Mouse (Mus musculus): ENCODE results near the gene Agpat3. TPM values are rescaled to one million over a fixed set of nuclear protein-coding genes. Genes with fewer than 3 reads are reported as not detected.

The Agpat3 gene
- polyA plus RNA-seq (2012; ENCODE audit: insufficient read depth, insufficient read length, missing spikeins): 36.8 and 39.8 TPM in 2 replicates

DNA sequence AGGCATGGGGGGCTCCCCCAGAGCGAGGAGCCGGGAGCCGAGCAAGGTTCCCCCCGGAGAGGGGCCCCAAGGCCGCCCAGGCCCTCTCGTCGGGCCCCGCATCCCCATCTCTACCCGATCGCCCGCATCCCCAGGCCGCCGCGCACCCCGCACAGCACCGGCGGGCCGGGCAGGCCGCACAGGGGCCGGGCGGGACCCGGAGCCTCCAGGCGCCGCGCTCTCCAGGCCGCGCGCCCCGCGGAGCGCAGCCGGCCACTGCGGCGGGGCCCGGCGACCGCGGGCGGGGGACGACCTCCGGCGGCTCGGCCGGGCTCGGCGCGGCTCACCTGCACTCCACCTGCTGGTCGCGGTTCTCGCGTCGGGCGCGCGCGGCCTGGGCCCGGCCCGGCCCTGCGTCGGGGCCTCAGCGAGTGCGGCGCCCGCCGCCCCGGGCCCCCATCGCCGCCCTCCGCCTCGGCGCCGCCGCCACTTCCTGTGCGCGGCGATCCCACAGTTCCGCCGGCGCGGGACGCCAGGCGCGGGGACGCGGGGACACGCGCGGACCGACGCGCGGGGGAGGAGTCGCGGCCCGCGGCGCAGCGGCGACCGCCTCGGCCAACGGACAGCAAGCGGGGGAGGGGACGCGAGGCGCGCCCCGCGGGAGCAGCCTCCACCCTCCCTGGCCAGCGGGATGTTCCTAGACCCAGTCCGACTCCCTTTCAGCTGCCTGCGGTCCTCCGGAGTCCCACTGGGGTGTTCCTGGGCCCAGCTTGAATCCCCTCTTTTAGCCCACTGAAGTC, at the start of gene Agpat3:
Gene Agpat3 (minus strand): TSS at position 603 of the 779 bp plus-strand sequence.
- Histone ChIP-seq H3K4me3 (ENCODE audit: insufficient read depth, low read length) (peak within 1 kb of the TSS; percentile 64), H3K4me1 (ENCODE audit: control insufficient read depth, insufficient read depth, low read length) (peaks cover 41% of the 10 kb centered on the region), H3K27ac (ENCODE audit: insufficient read depth, low read depth, low read length) (no peak within 1 kb of the TSS)
- TF ChIP-seq POLR2A (IDR thresholded peaks at IDR 0.05; ENCODE audit: borderline replicate concordance, low read depth, low read length) (no peak), CTCF (IDR thresholded peaks at IDR 0.05; ENCODE audit: low read depth, low read length) (no peak)

DNA sequence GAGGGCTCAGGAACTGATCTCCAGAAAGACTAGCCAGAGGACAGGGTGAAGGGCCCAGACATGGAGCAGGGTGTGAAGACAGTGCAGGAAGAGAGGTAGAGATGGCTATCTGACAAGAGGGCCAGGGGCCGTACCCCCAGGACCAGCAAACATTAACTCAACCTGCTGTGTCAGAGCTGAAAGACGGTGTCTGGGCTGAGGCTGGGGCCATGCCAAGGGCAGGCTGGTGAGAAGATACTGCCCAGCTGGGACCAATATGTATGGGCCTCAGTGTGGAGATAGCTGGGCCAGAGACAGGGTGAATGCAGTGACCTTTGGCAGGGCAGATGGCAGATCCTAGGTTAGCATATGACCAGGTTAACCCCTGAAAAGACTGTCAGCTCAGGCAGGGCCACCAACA, 48.8 kb upstream of the Agpat3 start:
- H3K27ac ChIP-seq (ENCODE audit: insufficient read depth, low read depth, low read length): no peak overlapping the region
- TF ChIP-seq POLR2A (IDR thresholded peaks at IDR 0.05; ENCODE audit: borderline replicate concordance, low read depth, low read length) (no peak), CTCF (IDR thresholded peaks at IDR 0.05; ENCODE audit: low read depth, low read length) (no peak)
- no peaks in the 10 kb centered on the region for H3K4me1 ChIP-seq (ENCODE audit: control insufficient read depth, insufficient read depth, low read length)
- H3K4me3 ChIP-seq (ENCODE audit: insufficient read depth, low read length): no peak overlapping the region

DNA sequence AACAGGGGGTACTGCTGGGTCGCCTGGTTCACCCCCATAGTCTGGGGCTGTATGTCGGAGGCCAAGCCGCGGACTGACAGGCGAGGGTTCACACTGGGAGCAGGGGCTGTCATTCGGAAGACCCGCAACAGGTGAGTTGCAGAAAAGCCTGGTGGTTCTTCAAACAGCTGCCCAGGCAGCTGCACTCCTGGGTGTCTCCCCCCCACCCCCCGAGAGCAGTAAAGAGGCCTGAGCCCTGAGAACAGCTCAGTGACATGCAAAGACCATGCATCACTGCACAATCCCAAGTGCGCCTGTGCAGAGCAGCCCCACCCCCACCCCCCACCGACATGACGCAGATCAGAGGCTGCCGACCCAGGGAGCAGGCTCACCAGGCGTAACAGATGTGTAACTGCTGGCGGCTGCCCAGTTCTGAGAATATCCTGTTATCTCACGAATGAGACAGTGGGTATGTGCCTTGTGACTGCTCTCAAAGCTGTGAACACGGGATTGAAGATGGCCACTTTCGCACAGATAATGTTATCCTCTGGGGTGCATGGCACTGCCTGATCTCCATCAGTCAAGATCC, 46.9 kb upstream of the Agpat3 start:
- TF ChIP-seq CTCF (IDR thresholded peaks at IDR 0.05; ENCODE audit: low read depth, low read length) (no peak), POLR2A (IDR thresholded peaks at IDR 0.05; ENCODE audit: borderline replicate concordance, low read depth, low read length) (no peak)
- Histone ChIP-seq H3K4me1 (ENCODE audit: control insufficient read depth, insufficient read depth, low read length) (no peaks in the 10 kb centered on the region), H3K4me3 (ENCODE audit: insufficient read depth, low read length) (no peak overlapping the region), H3K27ac (ENCODE audit: insufficient read depth, low read depth, low read length) (no peak overlapping the region)

- TF ChIP-seq POLR2A (IDR thresholded peaks at IDR 0.05; ENCODE audit: borderline replicate concordance, low read depth, low read length) (no peak), CTCF (IDR thresholded peaks at IDR 0.05; ENCODE audit: low read depth, low read length) (no peak)
- Histone ChIP-seq H3K4me1 (ENCODE audit: control insufficient read depth, insufficient read depth, low read length) (peaks cover 4% of the 10 kb centered on the region), H3K4me3 (ENCODE audit: insufficient read depth, low read length) (no peak overlapping the region), H3K27ac (ENCODE audit: insufficient read depth, low read depth, low read length) (no peak overlapping the region)
Measured at GRCm38 (mm10) chr10:78396625-78396885, 44.3 kb upstream of the Agpat3 start.

- TF ChIP-seq POLR2A (IDR thresholded peaks at IDR 0.05; ENCODE audit: borderline replicate concordance, low read depth, low read length) (no peak), CTCF (IDR thresholded peaks at IDR 0.05; ENCODE audit: low read depth, low read length) (peak; percentile 69; the same call in 1 of the 2 replicates)
- peaks cover 4% of the 10 kb centered on the region for H3K4me1 ChIP-seq (ENCODE audit: control insufficient read depth, insufficient read depth, low read length)
- no peak overlapping the region for H3K27ac ChIP-seq (ENCODE audit: insufficient read depth, low read depth, low read length)
- no peak overlapping the region for H3K4me3 ChIP-seq (ENCODE audit: insufficient read depth, low read length)
Measured at GRCm38 (mm10) chr10:78395819-78396624, 43.7 kb upstream of the Agpat3 start.

- Histone ChIP-seq H3K4me3 (ENCODE audit: insufficient read depth, low read length) (no peak overlapping the region), H3K27ac (ENCODE audit: insufficient read depth, low read depth, low read length) (no peak overlapping the region), H3K4me1 (ENCODE audit: control insufficient read depth, insufficient read depth, low read length) (peaks cover 4% of the 10 kb centered on the region)
- TF ChIP-seq POLR2A (IDR thresholded peaks at IDR 0.05; ENCODE audit: borderline replicate concordance, low read depth, low read length): no peak
- TF ChIP-seq CTCF (IDR thresholded peaks at IDR 0.05; ENCODE audit: low read depth, low read length): no peak
Measured at GRCm38 (mm10) chr10:78395377-78395776, 43.1 kb upstream of the Agpat3 start.

DNA sequence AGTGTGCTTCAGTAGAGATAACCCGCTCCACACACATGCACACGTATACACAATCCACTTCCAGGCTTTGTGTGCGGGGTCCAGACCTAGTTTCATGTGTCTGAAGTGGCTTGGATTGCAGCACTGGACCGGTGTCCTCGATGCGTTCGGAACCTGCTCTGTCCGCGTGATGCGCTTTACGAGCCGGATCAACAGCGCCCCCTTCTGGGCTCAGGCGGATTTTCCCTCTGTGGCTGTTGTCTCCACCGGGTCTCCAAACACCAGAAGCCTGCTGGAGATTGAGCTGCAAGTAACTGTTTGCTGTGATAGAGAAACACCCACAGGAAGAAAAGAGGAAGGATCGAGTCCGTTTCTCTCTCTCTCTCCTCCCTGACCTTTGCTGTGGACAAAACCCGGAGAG, 39.8 kb upstream of the Agpat3 start:
- Histone ChIP-seq H3K4me1 (ENCODE audit: control insufficient read depth, insufficient read depth, low read length) (peaks cover 19% of the 10 kb centered on the region), H3K27ac (ENCODE audit: insufficient read depth, low read depth, low read length) (0 out of 2 replicates have a peak overlapping the region, but pooled peaks have one; percentile 20), H3K4me3 (ENCODE audit: insufficient read depth, low read length) (no peak overlapping the region)
- TF ChIP-seq CTCF (IDR thresholded peaks at IDR 0.05; ENCODE audit: low read depth, low read length): peak; percentile 93
- no peak for TF ChIP-seq POLR2A (IDR thresholded peaks at IDR 0.05; ENCODE audit: borderline replicate concordance, low read depth, low read length)

GRCm38 (mm10) chr10:78390982-78391470, 38.7 kb upstream of the Agpat3 start:
- H3K4me1 ChIP-seq (ENCODE audit: control insufficient read depth, insufficient read depth, low read length): peaks cover 20% of the 10 kb centered on the region
- H3K4me3 ChIP-seq (ENCODE audit: insufficient read depth, low read length): no peak overlapping the region
- no peak for TF ChIP-seq POLR2A (IDR thresholded peaks at IDR 0.05; ENCODE audit: borderline replicate concordance, low read depth, low read length)
- TF ChIP-seq CTCF (IDR thresholded peaks at IDR 0.05; ENCODE audit: low read depth, low read length): no peak
- no peak overlapping the region for H3K27ac ChIP-seq (ENCODE audit: insufficient read depth, low read depth, low read length)

- TF ChIP-seq CTCF (IDR thresholded peaks at IDR 0.05; ENCODE audit: low read depth, low read length) (no peak), POLR2A (IDR thresholded peaks at IDR 0.05; ENCODE audit: borderline replicate concordance, low read depth, low read length) (no peak)
- Histone ChIP-seq H3K4me3 (ENCODE audit: insufficient read depth, low read length) (no peak overlapping the region), H3K27ac (ENCODE audit: insufficient read depth, low read depth, low read length) (peak overlapping the region; percentile 11), H3K4me1 (ENCODE audit: control insufficient read depth, insufficient read depth, low read length) (peaks cover 20% of the 10 kb centered on the region)
Measured at GRCm38 (mm10) chr10:78388216-78388980, 36.1 kb upstream of the Agpat3 start.
